Mouse (Mus musculus) MEL (cell line): ENCODE measurements at regions not wholly inside any gene's neighbourhood (a gene's known extent, or its start where the extent isn't known, plus 50 kb on each side); places are given as distances from the start of the nearest gene placed in this dataset.

ENCODE experiments used
- CTCF ChIP-seq, 3 experiments: IDR thresholded peaks in 2 of 3; conservative IDR thresholded peaks in 1 of 3; 2 replicates each; pipeline ENCODE4 v1.5.1; 2011 to 2012; ENCODE audit warnings: low read length in 3 of 3, low read depth in 2 of 3, mild to moderate bottlenecking in 2 of 3, improper control_type of control experiment in 1 of 3, inconsistent platforms in 1 of 3, mixed read lengths in 1 of 3, moderate library complexity in 1 of 3; ENCODE audit not compliant: control insufficient read depth in 1 of 3, insufficient read depth in 1 of 3, poor library complexity in 1 of 3, severe bottlenecking in 1 of 3
- E2F4 ChIP-seq: IDR thresholded peaks from 2 replicates; pipeline ENCODE4 v1.6.1; 2011; ENCODE audit warnings: low read depth, low read length, improper control_type of control experiment, borderline replicate concordance
- EP300 ChIP-seq, 2 experiments: IDR thresholded peaks; 2 replicates each; pipeline ENCODE4 v1.6.1; 2011; ENCODE audit warnings: improper control_type of control experiment in 2 of 2, low read length in 2 of 2, low read depth in 1 of 2, mild to moderate bottlenecking in 1 of 2
- ETS1 ChIP-seq: IDR thresholded peaks from 2 replicates; pipeline ENCODE4 v1.6.1; 2012; ENCODE audit warnings: low read depth, mild to moderate bottlenecking, inconsistent platforms, low read length, improper control_type of control experiment, moderate library complexity
- HCFC1 ChIP-seq: IDR thresholded peaks from 2 replicates; pipeline ENCODE4 v1.6.1; 2012; ENCODE audit warnings: low read depth, mild to moderate bottlenecking, inconsistent platforms, low read length, improper control_type of control experiment, moderate library complexity
- KAT2A ChIP-seq: conservative IDR thresholded peaks from 2 replicates; pipeline ENCODE4 v1.6.1; 2012; ENCODE audit warnings: low read depth, low read length, improper control_type of control experiment, inconsistent platforms
- MAFK ChIP-seq: IDR thresholded peaks from 2 replicates; pipeline ENCODE4 v1.6.1; 2011; ENCODE audit warnings: low read depth, mild to moderate bottlenecking, low read length, improper control_type of control experiment, borderline replicate concordance
- MAZ ChIP-seq: IDR thresholded peaks from 2 replicates; pipeline ENCODE4 v1.6.1; 2012; ENCODE audit warnings: low read depth, mild to moderate bottlenecking, inconsistent platforms, low read length, improper control_type of control experiment
- NRF1 ChIP-seq: IDR thresholded peaks from 2 replicates; pipeline ENCODE4 v1.6.1; 2014; ENCODE audit warnings: low read depth, mild to moderate bottlenecking, inconsistent platforms, low read length, improper control_type of control experiment, moderate library complexity; ENCODE audit not compliant: poor library complexity, insufficient read depth, severe bottlenecking
- POLR2AphosphoS2 ChIP-seq: IDR thresholded peaks from 2 replicates; pipeline ENCODE4 v1.6.1; 2011; ENCODE audit warnings: low read length, improper control_type of control experiment
- POLR2AphosphoS5 ChIP-seq: IDR thresholded peaks from 2 replicates; pipeline ENCODE4 v1.6.1; 2012; ENCODE audit warnings: low read depth, borderline replicate concordance, mild to moderate bottlenecking, inconsistent platforms, low read length, moderate library complexity, mixed read lengths
- TAL1 ChIP-seq: IDR thresholded peaks from 2 replicates; pipeline ENCODE4 v1.6.1; 2012; ENCODE audit warnings: mild to moderate bottlenecking, inconsistent platforms, low read length, moderate library complexity, mixed read lengths
- USF1 ChIP-seq: IDR thresholded peaks from 2 replicates; pipeline ENCODE4 v1.6.1; 2014; ENCODE audit warnings: low read depth, mild to moderate bottlenecking, inconsistent platforms, low read length, improper control_type of control experiment, moderate library complexity

DNA sequence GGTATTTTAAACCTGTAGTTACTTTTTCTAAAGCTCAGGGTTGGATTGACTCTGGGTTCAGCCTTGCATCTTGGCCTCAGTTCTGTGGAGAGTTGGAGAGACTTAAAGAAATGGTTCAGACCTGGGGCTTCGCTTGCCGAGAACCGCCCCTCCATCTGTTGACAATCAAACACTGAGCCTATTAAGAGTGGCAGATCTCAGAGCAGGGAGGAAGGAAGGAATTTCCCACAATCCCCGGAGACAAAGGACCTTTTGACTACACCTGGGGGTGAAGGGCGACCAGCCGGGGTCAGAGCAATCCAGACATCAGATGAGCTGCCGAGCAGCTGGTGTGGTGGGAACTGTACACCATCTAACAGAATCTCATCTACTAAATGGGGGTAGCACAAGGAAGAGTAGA is 267.8 kb upstream of the Habp2 start:
- TF ChIP-seq CTCF (IDR thresholded peaks at IDR 0.05 in 2 of 3, conservative IDR thresholded peaks at IDR 0.05 in 1 of 3; ENCODE audit: control insufficient read depth in 1 of 3, insufficient read depth in 1 of 3, low read depth in 2 of 3, low read length in 3 of 3, poor library complexity in 1 of 3, severe bottlenecking in 1 of 3) (no peak), POLR2AphosphoS2 (no peak), EP300 (IDR thresholded peaks at IDR 0.05; ENCODE audit: low read depth in 1 of 2, low read length in 2 of 2) (no peak), ETS1 (no peak), POLR2AphosphoS5 (no peak), USF1 (no peak), MAZ (no peak), KAT2A (no peak), NRF1 (no peak), HCFC1 (no peak), MAFK (no peak), TAL1 (no peak), E2F4 (no peak)
